Mouse (Mus musculus) cerebellum, adult 2 months (tissue): Measurements from ENCODE around the gene Sprtn. TPM values are rescaled to one million over a fixed set of nuclear protein-coding genes. Genes with fewer than 3 reads are reported as not detected.

ENCODE experiments used
- DNase-seq, 2 experiments: peaks; one replicate each; pipeline ENCODE4 v3.0.0; 2021
- H3K27ac ChIP-seq: fragments of 200-500 bp; 2 replicates; pipeline ENCODE4 v1.5.1; 2012; ENCODE audit warnings: low read length, control low read depth, inconsistent platforms; ENCODE audit not compliant: insufficient read depth
- H3K27me3 ChIP-seq: fragments of 200-500 bp; 2 replicates; pipeline ENCODE4 v1.6.1; 2012; ENCODE audit warnings: inconsistent platforms, mild to moderate bottlenecking, low read length, moderate library complexity; ENCODE audit not compliant: control insufficient read depth, insufficient read depth
- H3K4me1 ChIP-seq: fragments of 200-500 bp; 2 replicates; pipeline ENCODE4 v1.6.1; 2011; ENCODE audit warnings: low read length; ENCODE audit not compliant: control insufficient read depth, insufficient read depth
- H3K4me3 ChIP-seq: fragments of 200-500 bp; replicated peaks from 2 replicates; pipeline ENCODE3; 2011; ENCODE audit warnings: mild to moderate bottlenecking, low read depth, low read length, control low read depth; ENCODE audit not compliant: insufficient read depth
- CTCF ChIP-seq: fragments of 200-500 bp; IDR thresholded peaks from 2 replicates; pipeline ENCODE4 v1.5.1; 2011; ENCODE audit warnings: low read depth, mild to moderate bottlenecking, control low read depth, low read length, moderate library complexity, borderline replicate concordance; ENCODE audit not compliant: insufficient read depth
- POLR2A ChIP-seq: fragments of 200-500 bp; IDR thresholded peaks from 2 replicates; pipeline ENCODE4 v1.6.1; 2011; ENCODE audit warnings: low read length, control low read depth, borderline replicate concordance; ENCODE audit not compliant: insufficient read depth
- WGBS: fragments of 180-500 bp; shearing (Covaris S2); methylation state at CpG from one replicate; pipeline ENCODE4 v1.1.7; 2018; 5-methylcytosine and 5-hydroxymethylcytosine counted together
- polyA plus RNA-seq: library from polyadenylated mRNA; depleted of rRNA; stranded (reverse); fragments of >200 nt; gene quantifications from 2 replicates; pipeline ENCODE4 v1.2.3, GENCODE M21; 2012; rRNA removed

Gene Sprtn
- 18.5 and 19.5 TPM in 2 replicates for polyA plus RNA-seq

DNA sequence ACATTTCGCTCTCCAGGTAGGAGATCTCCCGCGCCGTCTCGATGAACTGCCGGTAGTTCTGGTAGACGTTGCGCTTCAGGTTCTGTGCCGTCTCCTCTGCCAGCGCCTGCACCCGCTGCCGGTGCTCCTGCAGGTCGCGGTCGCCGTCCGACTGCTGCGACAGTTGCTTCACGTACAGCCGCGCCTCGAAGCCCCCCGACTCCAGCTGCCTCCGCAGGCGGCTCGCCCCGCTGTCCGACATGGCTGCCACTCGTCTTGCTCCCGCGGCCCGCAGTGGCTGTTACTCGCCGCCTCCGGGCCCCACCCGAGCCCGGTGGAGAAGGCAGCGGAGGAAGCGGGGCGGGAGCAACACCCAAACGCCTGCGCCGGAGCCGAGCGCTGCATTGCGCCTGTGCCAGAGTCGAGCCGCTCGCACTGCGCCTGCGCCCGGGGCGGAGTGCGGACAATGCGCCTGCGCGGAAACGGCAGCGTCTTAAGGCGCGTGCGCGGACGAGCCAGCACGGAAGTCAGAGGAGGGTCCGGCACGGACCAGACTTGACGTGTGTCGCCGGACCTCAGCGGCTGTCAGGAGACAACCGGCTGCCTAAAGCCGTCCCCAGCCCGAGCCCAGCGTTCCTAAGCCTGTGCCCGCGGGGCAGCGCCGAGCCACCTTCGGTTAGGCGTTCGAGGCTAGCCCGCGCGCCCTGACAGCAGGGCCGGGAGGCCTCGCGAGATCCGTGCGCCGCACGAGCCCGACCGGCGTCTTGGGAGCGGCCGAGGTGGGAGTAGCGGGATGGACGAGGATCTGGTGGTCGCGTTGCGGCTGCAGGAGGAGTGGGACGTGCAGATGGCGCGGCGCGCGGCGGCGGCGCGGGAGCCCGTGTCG is at the start of gene Sprtn, which contains the start of gene Exoc8:
Gene Sprtn, plus strand, starts transcription at position 501 of the 865 bp plus-strand sequence.
Gene Exoc8, minus strand, starts transcription at position 320 of the 865 bp plus-strand sequence.
- TF ChIP-seq POLR2A, result peak; percentile 94
- TF ChIP-seq CTCF, result no peak
- under 1% methylated on average over 114 of the region's 114 CpGs for WGBS
- Histone ChIP-seq H3K4me1 (peaks cover 19% of the 10 kb centered on the region), H3K4me3 (peak within 1 kb of the TSS; percentile 74), H3K27ac (peak within 1 kb of the TSS; percentile 57), H3K27me3 (no peaks in the 10 kb centered on the region)
- DNase-seq, result peak; percentile 97 to 99

DNA sequence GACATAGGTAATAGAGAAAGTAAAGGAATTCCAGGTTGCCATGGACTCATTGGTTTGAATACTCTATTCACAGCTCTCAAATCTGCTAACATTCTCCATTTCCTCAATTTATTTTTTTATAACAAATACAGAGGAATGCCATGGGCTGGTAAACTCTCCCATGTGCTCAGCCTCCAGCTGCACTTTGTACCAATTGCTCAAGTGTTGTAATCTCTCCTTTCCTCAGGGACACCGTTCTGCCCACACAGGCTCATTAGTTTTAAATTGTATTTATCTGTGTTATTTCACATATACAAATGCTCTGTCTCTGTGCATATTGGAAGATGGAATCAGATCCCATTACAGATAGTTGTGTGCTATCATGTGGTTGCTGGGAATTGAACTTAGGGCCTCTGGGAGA is 44.2 kb upstream of the Sprtn start:
- Histone ChIP-seq H3K27ac (no peak overlapping the region), H3K27me3 (no peaks in the 10 kb centered on the region), H3K4me1 (no peaks in the 10 kb centered on the region), H3K4me3 (no peak overlapping the region)
- DNase-seq, result no peak
- TF ChIP-seq POLR2A (no peak), CTCF (no peak)
- WGBS, result 100% methylated on average over 1 of the region's 1 CpGs

DNA sequence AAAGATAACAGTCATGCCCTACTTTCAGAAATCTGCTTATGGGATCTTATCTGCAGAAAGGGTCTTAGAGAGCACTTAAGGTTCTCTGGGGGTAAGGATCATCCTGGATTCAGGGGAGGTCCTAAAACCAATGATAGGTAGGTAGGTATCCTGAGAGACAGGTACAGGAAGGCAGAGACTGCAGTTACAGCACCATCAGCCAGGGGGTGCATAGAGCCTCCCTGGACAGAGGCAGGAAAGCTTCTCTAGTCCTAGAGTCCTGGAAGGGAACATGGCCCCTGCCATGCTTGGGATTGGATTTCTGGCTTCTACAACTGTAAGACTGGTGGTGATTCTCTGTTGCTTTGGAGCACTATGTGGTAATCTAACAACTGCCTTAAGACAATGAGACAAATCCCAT is 38.2 kb upstream of the Sprtn start:
- H3K4me1 ChIP-seq, result no peaks in the 10 kb centered on the region; the same call in 1 of the 2 replicates
- no peak for TF ChIP-seq POLR2A
- TF ChIP-seq CTCF, result peak; percentile 41; the same call in 1 of the 2 replicates
- no peaks in the 10 kb centered on the region for H3K27me3 ChIP-seq
- DNase-seq, result peak in 1 of 2 experiments; percentile 22
- H3K4me3 ChIP-seq, result no peak overlapping the region
- H3K27ac ChIP-seq, result no peak overlapping the region

DNA sequence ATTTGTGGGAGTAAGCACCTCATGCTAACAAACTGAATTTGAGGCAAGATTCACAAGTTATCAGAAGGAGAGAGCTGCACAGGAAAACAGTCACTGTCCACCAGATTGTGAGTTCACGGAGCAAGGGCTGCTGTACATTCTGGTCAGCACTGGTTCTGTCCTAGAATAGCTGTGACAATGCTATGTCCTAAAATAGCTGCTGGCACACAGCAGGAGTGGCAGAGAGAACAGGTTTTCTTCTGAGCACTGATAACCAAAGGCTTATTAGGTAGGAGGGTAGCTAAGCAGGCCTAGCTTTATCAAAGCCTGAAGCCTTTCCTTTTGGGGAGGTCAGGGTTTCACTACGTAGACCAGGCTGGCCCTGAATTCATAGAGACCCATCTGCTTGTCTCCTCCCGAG is 37.5 kb upstream of the Sprtn start:
- peak; percentile 37 to 67 for DNase-seq
- Histone ChIP-seq H3K4me3 (no peak overlapping the region), H3K4me1 (no peaks in the 10 kb centered on the region; the same call in 1 of the 2 replicates), H3K27me3 (no peaks in the 10 kb centered on the region), H3K27ac (peak overlapping the region; percentile 85)
- WGBS, result 24% methylated on average over 3 of the region's 3 CpGs
- no peak for TF ChIP-seq CTCF

DNA sequence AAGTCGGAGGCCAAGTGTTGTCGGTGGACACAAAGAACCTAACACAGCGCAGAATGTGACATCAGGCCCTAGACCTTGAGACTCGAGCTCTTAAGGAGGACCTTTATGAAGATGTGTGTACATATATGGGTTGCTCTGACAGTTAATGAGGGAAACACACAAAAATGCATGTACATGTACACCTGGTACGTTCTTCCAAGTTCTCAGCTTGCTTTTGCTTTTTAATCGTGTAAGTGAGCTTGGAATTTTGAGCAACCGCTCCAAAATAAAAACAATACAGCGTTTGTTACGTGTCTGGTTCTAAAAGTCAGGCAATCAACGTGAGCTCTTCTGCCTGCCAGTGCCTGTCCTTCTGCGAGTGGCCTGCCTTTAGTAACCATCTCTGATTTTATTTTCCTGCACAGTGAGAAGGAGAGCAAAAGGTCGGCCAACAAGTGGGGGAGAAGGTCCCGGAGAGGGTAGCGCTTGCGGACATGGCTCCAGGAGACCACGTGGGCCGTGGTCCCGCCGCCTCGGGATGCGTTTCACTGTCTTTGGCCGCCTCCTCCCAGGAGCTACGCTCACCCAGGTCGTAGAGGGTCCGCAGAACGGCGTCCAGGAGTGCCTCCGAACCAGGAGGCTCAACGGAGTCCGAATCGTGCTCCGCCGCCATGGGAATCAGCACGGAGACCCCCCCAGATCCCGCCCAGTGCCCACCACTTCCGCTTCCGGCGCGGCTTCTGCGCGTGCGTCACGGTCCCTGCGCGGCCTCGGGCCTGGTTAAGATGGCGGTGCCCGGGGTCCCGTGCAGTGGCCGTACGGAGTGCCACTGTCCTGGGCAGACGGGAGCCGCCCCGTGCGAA is 35.1 kb upstream of the Sprtn start, which contains the start of the genes Gnpat and 2810004N23Rik:
Gene Gnpat, plus strand, starts transcription at position 713 of the 842 bp plus-strand sequence.
Gene 2810004N23Rik, minus strand, starts transcription at position 800 of the 842 bp plus-strand sequence.
- DNase-seq, result peak; percentile 90 to 96
- peak within 1 kb of the TSS; percentile 81 for H3K27ac ChIP-seq
- 1% methylated on average over 55 of the region's 55 CpGs for WGBS
- TF ChIP-seq CTCF, result no peak
- peak; percentile 89 for TF ChIP-seq POLR2A
- H3K4me3 ChIP-seq, result peak within 1 kb of the TSS; percentile 92
- no peaks in the 10 kb centered on the region for H3K27me3 ChIP-seq
- peaks cover 5% of the 10 kb centered on the region for H3K4me1 ChIP-seq

DNA sequence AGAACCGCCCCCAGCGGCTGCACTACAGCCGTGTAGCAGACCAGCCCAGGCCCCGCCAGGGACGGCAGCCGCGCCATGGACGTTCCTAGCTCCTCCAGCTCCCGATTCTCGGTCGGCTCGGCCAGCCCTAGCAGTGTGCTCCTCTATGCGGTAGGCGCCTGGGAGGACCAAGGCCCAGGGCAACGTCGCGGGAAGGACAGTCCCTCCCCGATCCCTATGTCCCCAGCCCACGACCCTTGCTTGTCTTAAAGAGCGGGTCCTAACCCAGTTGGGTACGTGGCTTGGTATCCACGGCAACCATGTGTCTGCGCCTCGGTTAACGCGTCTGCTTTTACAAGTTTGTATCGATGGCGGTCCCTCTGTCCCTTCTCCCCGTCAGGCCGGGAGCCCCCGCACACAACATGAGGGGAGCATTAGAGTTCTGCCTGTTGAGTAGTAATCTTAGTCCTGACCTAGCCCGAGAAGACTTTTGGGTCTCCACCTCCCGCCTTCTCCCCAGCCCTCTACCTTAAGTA is 34.5 kb upstream of the Sprtn start:
- no peaks in the 10 kb centered on the region for H3K27me3 ChIP-seq
- no peak for DNase-seq
- TF ChIP-seq CTCF (no peak), POLR2A (no peak)

DNA sequence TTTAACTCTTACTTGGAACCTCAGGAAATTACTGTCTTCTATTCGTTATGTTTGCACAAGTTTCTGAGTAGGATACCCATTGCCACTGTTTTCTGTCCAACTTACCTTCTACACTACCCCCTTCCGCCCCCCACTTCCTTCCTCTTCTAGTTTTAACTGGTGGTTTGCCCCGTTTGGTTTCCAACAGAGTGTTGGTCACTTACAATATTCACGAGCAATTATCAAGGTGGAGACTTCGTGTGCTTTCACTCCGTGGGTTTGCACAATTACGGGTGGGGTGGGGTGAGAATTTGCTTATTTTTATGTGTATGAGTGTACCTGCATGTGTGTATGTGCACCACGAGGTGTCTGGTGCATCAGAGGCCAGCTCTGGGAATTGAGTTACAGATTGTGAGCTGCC is 34.0 kb upstream of the Sprtn start:
- no peak for DNase-seq
- peaks cover 5% of the 10 kb centered on the region for H3K4me1 ChIP-seq
- H3K27ac ChIP-seq, result no peak overlapping the region
- WGBS, result 13% methylated on average over 8 of the region's 8 CpGs
- H3K4me3 ChIP-seq, result peak overlapping the region; percentile 92
- TF ChIP-seq CTCF (no peak), POLR2A (no peak)
- H3K27me3 ChIP-seq, result no peaks in the 10 kb centered on the region

More for the DNA sequence above, 34.5 kb upstream of the Sprtn start:
- Histone ChIP-seq H3K4me3 (peak overlapping the region; percentile 92), H3K4me1 (peaks cover 5% of the 10 kb centered on the region), H3K27ac (peak overlapping the region; percentile 75)
- 0% methylated on average over 33 of the region's 33 CpGs for WGBS
